Mouse (Mus musculus) ovary, adult 10 weeks (tissue): Measurements from ENCODE around the gene Nacc1. TPM values are rescaled to one million over a fixed set of nuclear protein-coding genes. Genes with fewer than 3 reads are reported as not detected.

Experiments used
- polyA plus RNA-seq: library from polyadenylated mRNA; stranded (reverse); fragments of 350-450 nt; fragmentation: Illumina TruSeq; extraction: RNeasy Lipid Tissue Mini Kit (QIAGEN cat#74804); gene quantifications from one replicate; pipeline ENCODE4 v1.2.3, GENCODE M21; 2014

Nacc1 gene
- polyA plus RNA-seq, result 2.3 TPM

GRCm38 (mm10) chr8:84687705-84688100, at the start of gene Nacc1:
Gene Nacc1 (minus strand): TSS chr8:84687862.

DNA sequence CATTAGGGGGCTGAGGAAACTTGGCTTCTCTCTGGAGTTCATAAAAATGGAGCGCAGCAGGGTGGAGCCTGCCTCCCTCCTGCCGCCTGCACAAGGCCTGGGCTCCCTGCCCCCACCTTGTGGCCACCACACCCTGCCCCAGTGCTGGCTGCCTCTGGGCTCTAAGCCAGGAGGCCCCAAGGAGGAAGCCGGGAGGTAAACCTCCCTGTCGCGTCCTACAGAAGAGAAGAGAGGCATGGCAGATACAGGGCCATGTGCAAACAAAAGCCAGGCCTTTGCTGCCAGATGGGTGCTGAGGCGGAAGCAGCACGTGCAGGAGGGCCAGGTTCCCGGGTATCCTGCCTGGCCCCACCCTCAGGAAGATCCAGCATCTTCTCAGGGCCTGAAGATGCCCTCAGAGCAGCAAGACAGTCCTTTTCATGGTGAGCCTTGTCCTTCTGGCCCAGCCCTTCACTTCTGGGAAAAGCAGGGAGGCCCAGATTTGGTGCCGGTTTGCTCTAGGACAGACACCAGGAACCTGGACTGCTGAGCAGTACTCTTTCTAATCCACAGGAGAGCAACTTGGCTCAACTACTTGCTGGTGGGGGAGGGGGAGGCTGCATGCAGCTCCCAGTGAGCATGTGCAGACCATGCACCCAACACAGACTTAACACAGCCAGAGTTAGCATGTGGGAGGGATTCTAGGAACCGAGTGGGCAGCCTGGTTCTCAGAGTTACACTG, 35.3 kb upstream of the Nacc1 start, which contains the start of gene G430095P16Rik:
TSS of gene G430095P16Rik (plus strand) at position 158 of the 721 bp plus-strand sequence.

DNA sequence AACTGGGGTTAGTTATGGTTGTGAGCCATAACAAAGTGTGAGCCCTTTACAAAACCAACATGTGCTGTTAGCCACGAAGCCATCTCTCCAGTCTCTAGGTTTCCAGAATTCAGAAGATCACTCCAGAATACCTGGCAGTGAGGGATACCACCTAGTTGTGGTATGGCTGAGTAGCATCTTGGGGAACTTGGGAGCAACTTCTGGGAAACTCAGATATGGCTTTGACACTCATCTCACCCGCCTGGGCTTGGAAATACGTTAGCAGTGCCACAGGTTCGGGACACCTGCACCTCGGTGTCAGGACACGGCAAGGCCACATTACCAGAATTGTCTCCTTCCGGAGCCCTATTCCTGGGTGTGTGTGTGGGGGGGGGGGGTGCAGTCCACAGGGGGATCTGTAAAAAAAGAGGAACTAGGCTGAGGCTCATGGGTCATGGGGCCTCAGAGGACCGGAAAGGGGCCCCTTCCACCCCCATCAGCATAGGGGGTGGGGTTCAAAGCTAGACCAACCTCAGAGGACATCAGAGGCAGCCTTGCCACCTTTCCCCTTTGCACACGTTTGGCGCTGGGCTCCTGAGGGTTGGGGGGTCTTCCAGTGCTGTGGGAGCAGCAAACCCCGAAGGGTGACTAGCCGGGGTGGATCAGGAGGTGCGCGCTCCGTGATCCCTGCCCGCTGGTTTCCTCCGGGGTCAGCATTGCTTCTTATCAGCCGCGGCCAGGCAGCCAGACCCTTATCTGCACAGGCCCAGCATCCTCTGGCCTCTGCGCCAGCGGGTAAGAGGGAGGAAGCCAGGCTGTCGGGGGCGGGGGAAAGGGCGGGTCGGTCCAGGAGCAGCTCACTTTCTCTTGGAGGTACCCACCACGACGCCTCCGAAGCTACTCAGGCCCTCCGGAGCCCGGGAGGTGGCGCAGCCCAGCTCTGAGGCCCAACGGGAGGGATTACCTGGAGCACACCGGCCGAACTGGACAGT, 13.6 kb upstream of the Nacc1 start, which contains the start of gene Lyl1:
TSS of gene Lyl1 (plus strand) at position 517 of the 971 bp plus-strand sequence.

DNA sequence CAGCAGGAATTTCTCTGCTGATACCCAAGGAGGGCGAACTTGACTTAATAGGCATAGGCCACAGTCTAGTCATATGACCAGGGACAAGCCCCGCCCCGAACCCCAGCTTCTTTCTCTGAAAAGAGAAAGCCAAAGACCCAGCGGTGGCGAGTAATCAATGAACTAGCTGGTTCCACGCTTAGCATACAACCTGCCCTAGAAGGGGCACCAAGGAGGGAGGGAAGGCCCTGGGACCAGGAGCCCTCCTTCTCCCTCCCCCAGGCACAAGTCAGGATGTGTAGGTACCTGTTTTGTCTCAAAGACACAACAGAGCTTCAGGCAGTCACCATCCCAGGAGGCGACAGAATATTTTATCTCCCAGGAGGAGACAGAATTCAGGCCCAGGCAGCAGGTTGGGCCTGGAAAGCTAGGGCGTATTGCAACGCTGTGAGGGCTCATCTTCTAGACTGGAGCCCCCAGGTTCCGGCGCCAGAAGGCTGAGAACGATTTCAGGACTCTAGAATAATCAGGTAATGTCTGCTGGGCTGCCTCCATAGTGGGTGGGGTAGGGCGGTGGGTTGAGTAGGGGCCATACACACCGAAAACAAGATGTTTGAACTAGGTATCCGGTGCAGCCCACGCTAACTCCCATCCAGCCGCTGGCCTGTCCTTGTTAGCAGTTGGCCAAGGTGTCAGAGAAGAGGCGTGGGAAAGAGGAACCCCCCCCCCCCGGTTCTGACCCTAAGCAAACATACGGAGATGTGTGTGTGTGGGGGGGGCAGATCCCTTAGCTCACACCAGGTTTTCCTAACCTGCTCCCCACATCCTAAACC, 1.3 kb downstream of the Nacc1 start, which contains the start of gene Trmt1:
TSS of gene Trmt1 (plus strand) at position 117 of the 812 bp plus-strand sequence.

DNA sequence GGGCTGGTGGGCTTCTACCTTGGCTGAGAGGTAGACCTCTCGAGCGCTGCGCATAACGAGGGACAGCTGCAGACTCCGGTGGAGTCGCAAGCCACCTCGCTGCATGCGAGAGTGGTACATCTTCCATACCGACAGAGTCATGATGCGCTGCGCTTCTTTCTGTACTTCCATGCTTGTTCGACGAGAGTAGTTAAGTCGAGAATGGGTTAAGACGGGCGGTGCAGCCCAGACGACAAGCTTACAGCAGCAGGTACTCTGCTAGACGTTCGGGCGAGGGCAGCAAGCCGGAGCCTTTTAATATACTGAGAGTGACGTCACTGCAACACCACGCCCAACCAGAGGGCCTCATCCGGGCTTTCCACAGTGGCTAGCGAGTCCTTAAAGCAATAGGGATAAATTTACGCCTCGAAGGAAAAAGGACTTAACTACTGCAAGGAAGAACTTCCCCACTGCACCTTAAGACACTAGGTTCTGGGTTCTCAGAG, 25.0 kb downstream of the Nacc1 start, which contains the start of gene Ier2:
TSS of gene Ier2 (minus strand) at position 272 of the 485 bp plus-strand sequence.

Other genes with a start within 250 kb of the Nacc1 start
- gene Ier2, start 25.0 kb downstream of the Nacc1 start, polyA plus RNA-seq, result 2.1 TPM
- 10.8 TPM for gene Trmt1, start 1.6 kb downstream of the Nacc1 start, polyA plus RNA-seq
- not detected for gene Lyl1, start 13.6 kb upstream of the Nacc1 start, polyA plus RNA-seq
- not detected for gene G430095P16Rik, start 35.1 kb upstream of the Nacc1 start, polyA plus RNA-seq
- gene Nfix, start 112.5 kb upstream of the Nacc1 start, polyA plus RNA-seq, result 44.0 TPM
- gene Dand5, start 135.0 kb upstream of the Nacc1 start, polyA plus RNA-seq, result 2.4 TPM
- 1.1 TPM for gene Gadd45gip1, start 143.7 kb upstream of the Nacc1 start, polyA plus RNA-seq
- 3.2 TPM for gene Rad23a, start 152.8 kb upstream of the Nacc1 start, polyA plus RNA-seq
- 1,005 TPM for gene Calr, start 159.1 kb upstream of the Nacc1 start, polyA plus RNA-seq
- 4.1 TPM for gene Farsa, start 169.1 kb upstream of the Nacc1 start, polyA plus RNA-seq
- 32.4 TPM for gene Syce2, start 184.2 kb upstream of the Nacc1 start, polyA plus RNA-seq
- gene Gcdh, start 206.1 kb upstream of the Nacc1 start, polyA plus RNA-seq, result 32.8 TPM
- not detected for gene Klf1, start 214.1 kb upstream of the Nacc1 start, polyA plus RNA-seq
- gene Dnase2a, start 220.7 kb upstream of the Nacc1 start, polyA plus RNA-seq, result 2.5 TPM
- not detected for gene Mast1, start 249.5 kb upstream of the Nacc1 start, polyA plus RNA-seq